Mouse (Mus musculus): ENCODE results near the gene Aldh9a1.

The Aldh9a1 gene

DNA sequence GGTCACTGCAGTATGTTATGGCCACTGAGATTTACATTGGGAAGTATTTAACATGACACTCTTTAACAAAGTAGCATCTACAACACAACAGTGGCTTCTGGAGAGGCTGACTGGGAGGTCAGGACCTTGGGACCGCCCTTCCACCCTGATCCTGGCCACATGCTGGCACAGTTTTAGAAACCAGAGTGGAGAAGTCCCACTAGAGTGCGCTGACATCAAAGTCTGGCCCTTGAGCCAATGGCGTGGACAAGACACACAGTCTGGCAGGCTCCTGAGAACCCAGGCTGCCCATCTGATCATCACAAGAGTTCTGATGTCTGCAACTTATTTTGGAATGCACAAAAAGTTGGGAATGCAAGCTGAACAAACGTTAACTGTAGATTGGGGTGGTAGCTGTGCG is 30.0 kb downstream of the Aldh9a1 start:
- in situ Hi-C loops (cut with MboI; ENCODE audit: low pct_unique_long_range_greater_than_20kb in 1 of 2, low sequenced_read_pairs in 2 of 2, unreplicated experiment in 1 of 2) = no loop called here

GRCm38 (mm10) chr1:167380223-167380622 is 30.4 kb downstream of the Aldh9a1 start:
- in situ Hi-C loops (cut with MboI; ENCODE audit: low pct_unique_long_range_greater_than_20kb in 1 of 2, low sequenced_read_pairs in 2 of 2, unreplicated experiment in 1 of 2) = no loop called here

DNA sequence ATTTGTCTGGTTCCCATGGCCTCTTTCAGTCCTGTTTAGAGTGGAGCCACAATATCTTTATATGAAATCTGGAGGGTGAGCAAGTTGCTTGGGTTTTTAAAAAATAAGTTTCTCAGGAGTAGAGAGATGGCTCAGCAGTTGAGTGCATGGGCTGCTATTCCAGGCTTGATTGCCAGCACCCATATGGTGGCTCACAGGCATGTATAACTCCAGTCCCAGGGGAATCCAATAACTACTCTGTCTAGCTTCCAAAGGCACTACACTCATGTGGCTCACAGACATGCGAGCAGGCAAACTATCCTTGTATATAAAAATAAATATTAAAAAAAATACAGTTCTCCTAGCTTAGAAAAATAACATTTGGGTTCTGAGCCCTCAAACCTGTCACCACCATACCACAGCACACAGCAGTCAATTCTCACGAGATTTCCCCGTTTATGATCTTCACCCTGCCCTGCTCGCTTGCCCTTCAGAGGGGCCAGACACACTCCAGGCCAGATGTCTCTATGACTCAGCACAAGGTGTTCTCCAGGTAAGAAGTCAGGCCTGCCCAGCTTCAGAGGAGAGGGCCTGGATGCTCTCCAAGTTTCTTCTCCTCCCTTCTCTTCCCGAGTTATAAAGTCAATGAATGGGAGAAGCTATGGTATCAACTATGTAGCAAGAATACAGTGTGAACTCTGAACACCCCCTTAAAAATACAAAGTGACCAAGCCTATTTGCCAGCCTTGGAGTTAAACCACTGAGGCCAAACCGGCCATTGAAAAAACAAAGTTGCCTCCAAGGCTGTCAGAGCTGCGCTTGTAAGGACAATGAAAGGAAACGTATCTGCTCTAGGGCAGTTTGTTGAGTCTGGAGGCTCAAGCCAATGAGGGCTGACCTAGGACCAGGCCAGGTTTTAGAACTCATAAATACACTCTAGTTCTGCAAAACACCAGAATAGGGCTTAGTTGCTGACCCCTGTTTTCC is 31.5 kb downstream of the Aldh9a1 start:
- in situ Hi-C loops (cut with MboI; ENCODE audit: low pct_unique_long_range_greater_than_20kb in 1 of 2, low sequenced_read_pairs in 2 of 2, unreplicated experiment in 1 of 2) = no loop called here

DNA sequence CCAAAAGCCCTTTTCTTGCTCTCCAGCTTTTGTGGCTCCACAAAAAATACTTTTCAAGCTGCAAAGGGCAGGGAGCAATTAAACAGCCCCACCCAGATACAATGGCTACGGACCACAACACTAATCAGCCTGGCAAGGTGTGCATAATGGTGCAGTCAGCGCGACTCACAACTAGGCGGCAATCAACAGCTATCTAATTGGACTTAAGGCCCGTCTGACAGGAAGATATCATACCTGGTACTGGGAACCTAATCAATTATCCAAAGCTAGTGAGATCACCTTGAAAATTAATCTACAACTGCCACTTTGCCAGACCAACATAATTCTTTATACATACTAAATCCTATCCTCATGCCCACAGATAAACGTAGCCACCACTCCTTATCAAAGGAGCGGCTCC is 32.5 kb downstream of the Aldh9a1 start:
- in situ Hi-C loops (cut with MboI; ENCODE audit: low pct_unique_long_range_greater_than_20kb in 1 of 2, low sequenced_read_pairs in 2 of 2, unreplicated experiment in 1 of 2) = no loop called here

DNA sequence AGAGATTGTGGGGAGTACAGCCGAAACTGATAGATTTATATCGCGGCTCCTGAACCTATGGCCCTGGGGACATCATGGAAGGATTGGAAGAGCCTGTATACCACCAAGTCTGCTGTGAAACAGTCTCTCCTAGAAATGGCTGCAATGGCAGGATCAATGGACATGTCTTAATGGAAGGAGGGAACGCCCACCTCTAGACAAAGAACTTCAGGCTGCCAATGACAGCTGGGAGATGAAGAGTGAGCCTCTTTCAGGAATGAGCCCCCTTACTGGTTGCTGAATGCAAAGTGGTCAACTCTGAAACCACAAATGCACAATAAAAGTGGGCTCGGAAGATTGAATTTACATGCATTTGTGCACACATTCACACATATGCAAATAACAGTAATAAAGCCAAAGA is 33.0 kb downstream of the Aldh9a1 start:
- in situ Hi-C loops (cut with MboI; ENCODE audit: low pct_unique_long_range_greater_than_20kb in 1 of 2, low sequenced_read_pairs in 2 of 2, unreplicated experiment in 1 of 2) = no loop called here

- in situ Hi-C loops (cut with MboI; ENCODE audit: low pct_unique_long_range_greater_than_20kb in 1 of 2, low sequenced_read_pairs in 2 of 2, unreplicated experiment in 1 of 2) = no loop called here
Observed at GRCm38 (mm10) chr1:167383178-167383577, 33.4 kb downstream of the Aldh9a1 start.

DNA sequence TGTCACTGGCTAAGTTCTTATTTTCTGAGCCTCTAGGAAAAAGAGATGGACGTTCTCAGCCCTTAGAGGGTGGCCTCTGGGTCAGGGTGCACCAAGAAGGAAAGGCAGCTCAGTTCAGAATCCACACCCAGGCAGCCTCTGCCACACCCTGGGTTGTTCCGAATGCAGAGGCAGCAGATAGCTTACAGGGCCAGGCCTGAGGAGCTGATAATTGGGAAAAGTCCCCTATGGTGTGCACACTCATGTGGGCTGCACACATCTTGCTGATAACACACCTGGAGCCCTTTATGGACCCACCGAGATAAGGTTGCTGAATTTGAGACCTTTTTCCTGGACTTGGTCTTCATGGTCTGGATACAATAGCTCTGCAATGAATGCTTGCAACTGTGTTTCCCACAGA is 34.4 kb downstream of the Aldh9a1 start:
- in situ Hi-C loops (cut with MboI; ENCODE audit: low pct_unique_long_range_greater_than_20kb in 1 of 2, low sequenced_read_pairs in 2 of 2, unreplicated experiment in 1 of 2) = no loop called here

DNA sequence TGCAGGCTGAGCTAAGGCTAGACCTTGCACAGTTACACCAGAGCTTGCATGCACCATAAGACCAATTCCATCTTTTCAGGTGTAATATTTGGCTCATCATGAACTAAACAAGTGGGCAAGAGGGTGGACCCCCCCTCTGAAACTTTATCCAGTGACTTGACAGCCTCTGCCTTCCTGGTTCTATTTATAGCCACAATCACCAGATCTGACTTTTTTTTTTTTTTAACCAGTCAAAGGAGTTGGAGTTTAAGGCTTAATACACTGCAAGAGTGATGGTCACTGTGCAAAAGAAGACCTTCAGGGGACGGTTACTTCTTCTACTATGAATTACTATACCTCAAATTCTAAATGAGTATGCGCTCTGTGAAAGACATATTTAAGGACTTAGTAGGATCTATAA is 35.4 kb downstream of the Aldh9a1 start:
- in situ Hi-C loops (cut with MboI; ENCODE audit: low pct_unique_long_range_greater_than_20kb in 1 of 2, low sequenced_read_pairs in 2 of 2, unreplicated experiment in 1 of 2) = no loop called here

DNA sequence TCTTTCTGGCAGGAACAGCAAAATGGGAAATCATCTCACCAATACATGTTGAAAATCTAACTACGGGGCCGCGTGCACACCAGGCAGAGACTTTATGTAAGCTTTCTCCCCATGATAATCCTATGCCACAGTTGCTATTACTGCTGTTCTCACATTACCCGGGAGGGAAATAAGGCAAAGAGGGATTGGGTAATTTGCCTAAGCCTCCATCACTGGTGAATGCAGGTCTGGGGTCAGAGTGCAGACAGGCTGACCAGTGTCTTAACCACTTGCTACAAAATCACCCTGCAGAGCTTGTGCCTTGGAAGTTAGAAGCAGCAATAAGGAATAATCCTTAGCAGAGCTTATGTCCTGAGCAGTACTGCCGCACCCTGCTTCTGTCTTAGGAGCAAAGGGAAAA is 35.8 kb downstream of the Aldh9a1 start:
- in situ Hi-C loops (cut with MboI; ENCODE audit: low pct_unique_long_range_greater_than_20kb in 1 of 2, low sequenced_read_pairs in 2 of 2, unreplicated experiment in 1 of 2) = no loop called here

- in situ Hi-C loops (cut with MboI; ENCODE audit: low pct_unique_long_range_greater_than_20kb in 1 of 2, low sequenced_read_pairs in 2 of 2, unreplicated experiment in 1 of 2) = no loop called here
Observed at GRCm38 (mm10) chr1:167386466-167386865, 36.7 kb downstream of the Aldh9a1 start.

- in situ Hi-C loops (cut with MboI; ENCODE audit: low pct_unique_long_range_greater_than_20kb in 1 of 2, low sequenced_read_pairs in 2 of 2, unreplicated experiment in 1 of 2) = no loop called here
Observed at GRCm38 (mm10) chr1:167387310-167387709, 37.5 kb downstream of the Aldh9a1 start.

DNA sequence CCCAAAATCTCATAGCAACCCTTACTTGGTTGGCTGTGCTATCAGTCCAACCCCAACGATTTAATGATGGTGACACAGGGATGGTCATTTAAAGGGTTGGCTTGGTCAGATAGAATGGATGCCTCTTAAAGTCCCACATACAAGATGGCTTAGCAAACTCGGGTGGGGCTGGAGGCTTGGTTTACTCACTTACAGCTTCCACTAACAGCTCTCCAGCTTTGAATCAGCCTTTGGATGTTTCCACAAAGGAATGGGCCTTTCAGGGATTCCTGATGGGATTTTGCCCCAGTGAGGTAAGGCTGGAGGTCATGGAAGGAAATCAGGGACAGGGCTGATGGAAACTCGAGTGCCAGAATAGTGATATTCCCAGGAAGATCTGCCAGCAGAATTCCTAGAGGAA is 38.0 kb downstream of the Aldh9a1 start:
- in situ Hi-C loops (cut with MboI; ENCODE audit: low pct_unique_long_range_greater_than_20kb in 1 of 2, low sequenced_read_pairs in 2 of 2, unreplicated experiment in 1 of 2) = no loop called here

- in situ Hi-C loops (cut with MboI; ENCODE audit: low pct_unique_long_range_greater_than_20kb in 1 of 2, low sequenced_read_pairs in 2 of 2, unreplicated experiment in 1 of 2) = no loop called here
Observed at GRCm38 (mm10) chr1:167388571-167388970, 38.8 kb downstream of the Aldh9a1 start.

- in situ Hi-C loops (cut with MboI; ENCODE audit: low pct_unique_long_range_greater_than_20kb in 1 of 2, low sequenced_read_pairs in 2 of 2, unreplicated experiment in 1 of 2) = no loop called here
Observed at GRCm38 (mm10) chr1:167389584-167389983, 39.8 kb downstream of the Aldh9a1 start.

- in situ Hi-C loops (cut with MboI; ENCODE audit: low pct_unique_long_range_greater_than_20kb in 1 of 2, low sequenced_read_pairs in 2 of 2, unreplicated experiment in 1 of 2) = no loop called here
Observed at GRCm38 (mm10) chr1:167390381-167390780, 40.6 kb downstream of the Aldh9a1 start.

DNA sequence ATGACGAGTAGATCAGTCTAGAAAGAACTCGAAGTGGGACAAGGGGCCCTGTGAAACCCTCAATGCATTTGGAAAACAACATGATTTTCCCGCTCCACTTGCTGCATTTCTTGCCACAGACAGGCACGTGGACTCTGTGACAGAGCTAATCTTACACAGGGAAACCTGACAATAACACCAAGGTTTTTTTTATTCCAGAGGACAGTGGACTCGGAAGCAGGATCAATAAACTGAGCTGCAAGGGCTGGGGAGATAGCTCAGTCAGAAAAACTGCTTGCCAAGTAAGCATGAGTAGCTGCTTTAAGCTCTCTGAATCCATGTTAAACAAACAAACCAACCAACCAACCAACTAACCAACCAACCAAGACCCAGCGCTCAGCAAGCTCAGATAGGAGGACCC is 41.5 kb downstream of the Aldh9a1 start:
- in situ Hi-C loops (cut with MboI; ENCODE audit: low pct_unique_long_range_greater_than_20kb in 1 of 2, low sequenced_read_pairs in 2 of 2, unreplicated experiment in 1 of 2) = no loop called here

DNA sequence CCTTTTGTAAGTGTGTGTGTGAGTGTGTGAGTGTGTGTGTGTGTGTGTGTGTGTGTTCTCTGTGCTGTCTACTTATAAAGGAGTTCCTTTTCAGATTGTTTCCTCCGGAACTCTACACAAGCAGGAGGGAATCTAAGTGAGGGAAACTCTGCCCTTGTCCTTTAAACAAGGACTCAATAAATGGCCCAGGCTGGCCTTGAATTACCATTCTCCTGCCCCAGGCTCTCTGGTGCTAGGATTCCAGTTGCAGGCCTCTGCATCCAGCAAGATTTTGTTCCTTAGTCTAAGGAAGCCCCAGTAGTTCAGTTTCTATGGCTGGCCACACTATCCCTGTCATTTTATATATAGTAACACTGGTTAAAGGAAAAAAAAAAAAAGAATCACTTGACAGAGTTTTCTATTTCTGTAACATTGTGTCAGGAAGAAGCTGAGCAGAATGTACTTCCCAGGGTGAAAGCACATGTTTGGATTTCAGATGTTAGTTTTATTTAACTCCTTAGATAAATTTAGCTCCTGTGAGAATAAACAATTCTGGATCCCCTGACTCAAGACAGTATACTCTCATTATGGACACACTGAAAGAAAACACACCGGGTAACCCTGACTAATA is 42.3 kb downstream of the Aldh9a1 start:
- in situ Hi-C loops (cut with MboI; ENCODE audit: low pct_unique_long_range_greater_than_20kb in 1 of 2, low sequenced_read_pairs in 2 of 2, unreplicated experiment in 1 of 2) = no loop called here

DNA sequence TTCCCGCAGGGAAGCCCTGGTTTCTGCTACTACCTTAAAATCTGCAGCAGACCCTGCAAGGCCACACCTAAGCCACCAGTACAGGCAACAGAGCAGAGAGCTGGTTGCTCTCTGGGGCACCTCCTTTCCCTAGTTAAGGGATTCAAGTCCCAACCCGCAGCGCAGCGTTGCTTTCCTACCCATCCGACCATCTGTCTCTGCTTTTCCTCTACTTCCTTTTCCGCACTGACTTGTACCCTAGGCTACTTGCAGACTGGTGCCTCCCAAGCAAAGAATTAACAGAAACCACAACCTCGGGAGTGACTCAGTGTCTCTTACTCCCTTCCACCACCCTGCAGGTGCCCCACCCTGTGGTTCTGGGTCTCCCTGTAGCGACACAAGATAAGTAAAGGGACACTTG is 42.9 kb downstream of the Aldh9a1 start:
- in situ Hi-C loops (cut with MboI; ENCODE audit: low pct_unique_long_range_greater_than_20kb in 1 of 2, low sequenced_read_pairs in 2 of 2, unreplicated experiment in 1 of 2) = no loop called here

GRCm38 (mm10) chr1:167393281-167393680 is 43.5 kb downstream of the Aldh9a1 start:
- in situ Hi-C loops (cut with MboI; ENCODE audit: low pct_unique_long_range_greater_than_20kb in 1 of 2, low sequenced_read_pairs in 2 of 2, unreplicated experiment in 1 of 2) = no loop called here

Data from mouse embryonic stem cell (cell line).